Mouse (Mus musculus) heart, adult 11 months (tissue): ENCODE results near the gene Akr1c14.
"Not testable (repeated sequence)": the region's sequence is repeated elsewhere in the genome, so short reads cannot be mapped to it uniquely, and the experiment has no call there.

Source experiments
- DNase-seq: peaks from one replicate; pipeline ENCODE4 v3.0.0; 2022

The Akr1c14 gene

GRCm38 (mm10) chr13:4048719-4049118, at the start of gene Akr1c14:
Gene Akr1c14, plus strand, starts transcription at chr13:4049011.
- DNase-seq: no peak

GRCm38 (mm10) chr13:4001687-4002086, 47.1 kb upstream of the Akr1c14 start:
- DNase-seq: peak; percentile 89

- DNase-seq: no peak
Measured at GRCm38 (mm10) chr13:4010784-4011183, 38.0 kb upstream of the Akr1c14 start.

- no peak for DNase-seq
Measured at GRCm38 (mm10) chr13:4013811-4014210, 35.0 kb upstream of the Akr1c14 start.

- no peak for DNase-seq
Measured at GRCm38 (mm10) chr13:4029897-4030296, 18.9 kb upstream of the Akr1c14 start.

GRCm38 (mm10) chr13:4032512-4032911, 16.3 kb upstream of the Akr1c14 start:
- peak; percentile 93 for DNase-seq

- DNase-seq: peak; percentile 43
Measured at GRCm38 (mm10) chr13:4035052-4035451, 13.8 kb upstream of the Akr1c14 start.

- DNase-seq: no peak
Measured at GRCm38 (mm10) chr13:4046113-4046512, 2.7 kb upstream of the Akr1c14 start.

GRCm38 (mm10) chr13:4046841-4047240, 2.0 kb upstream of the Akr1c14 start:
- no peak for DNase-seq

GRCm38 (mm10) chr13:4048226-4048625, 585 bp upstream of the Akr1c14 start:
- peak; percentile 52 for DNase-seq

- no peak for DNase-seq
Measured at GRCm38 (mm10) chr13:4049655-4050054, 844 bp downstream of the Akr1c14 start.

GRCm38 (mm10) chr13:4055450-4055849, 6.6 kb downstream of the Akr1c14 start:
- DNase-seq: no peak

- no peak for DNase-seq
Measured at GRCm38 (mm10) chr13:4056211-4056610, 7.4 kb downstream of the Akr1c14 start.

GRCm38 (mm10) chr13:4058239-4058638, 9.4 kb downstream of the Akr1c14 start:
- not testable (repeated sequence) for DNase-seq

GRCm38 (mm10) chr13:4059363-4059762, 10.6 kb downstream of the Akr1c14 start:
- peak; percentile 90 for DNase-seq

- no peak for DNase-seq
Measured at GRCm38 (mm10) chr13:4060214-4060730, 11.5 kb downstream of the Akr1c14 start.

- DNase-seq: peak; percentile 90
Measured at GRCm38 (mm10) chr13:4076517-4077435, 28.0 kb downstream of the Akr1c14 start.

- no peak for DNase-seq
Measured at GRCm38 (mm10) chr13:4079876-4080275, 31.1 kb downstream of the Akr1c14 start.

- DNase-seq: no peak
Measured at GRCm38 (mm10) chr13:4101691-4102090, 52.9 kb downstream of the Akr1c14 start.

- no peak for DNase-seq
Measured at GRCm38 (mm10) chr13:4102721-4103120, 53.9 kb downstream of the Akr1c14 start.

GRCm38 (mm10) chr13:4110281-4111188, 61.7 kb downstream of the Akr1c14 start:
- peak; percentile 90 for DNase-seq

GRCm38 (mm10) chr13:4119181-4119904, 70.5 kb downstream of the Akr1c14 start:
- DNase-seq: no peak

- DNase-seq: no peak
Measured at GRCm38 (mm10) chr13:4123146-4123545, 74.3 kb downstream of the Akr1c14 start.
